Mouse (Mus musculus) thymus, postnatal 4 days (tissue): Measurements from ENCODE around the gene Sh3bp5l.
"Not testable (repeated sequence)": the region's sequence is repeated elsewhere in the genome, so short reads cannot be mapped to it uniquely, and the experiment has no call there.

Experiments used
- DNase-seq: peaks from one replicate; pipeline ENCODE4 v3.0.0; 2021

The Sh3bp5l gene

GRCm38 (mm10) chr11:58330276-58331148 is at the start of gene Sh3bp5l, which contains the start of gene Zfp672:
Gene Sh3bp5l (plus strand): TSS chr11:58330724.
Gene Zfp672 (minus strand): TSS chr11:58330339.
- peak; percentile 88 for DNase-seq

DNA sequence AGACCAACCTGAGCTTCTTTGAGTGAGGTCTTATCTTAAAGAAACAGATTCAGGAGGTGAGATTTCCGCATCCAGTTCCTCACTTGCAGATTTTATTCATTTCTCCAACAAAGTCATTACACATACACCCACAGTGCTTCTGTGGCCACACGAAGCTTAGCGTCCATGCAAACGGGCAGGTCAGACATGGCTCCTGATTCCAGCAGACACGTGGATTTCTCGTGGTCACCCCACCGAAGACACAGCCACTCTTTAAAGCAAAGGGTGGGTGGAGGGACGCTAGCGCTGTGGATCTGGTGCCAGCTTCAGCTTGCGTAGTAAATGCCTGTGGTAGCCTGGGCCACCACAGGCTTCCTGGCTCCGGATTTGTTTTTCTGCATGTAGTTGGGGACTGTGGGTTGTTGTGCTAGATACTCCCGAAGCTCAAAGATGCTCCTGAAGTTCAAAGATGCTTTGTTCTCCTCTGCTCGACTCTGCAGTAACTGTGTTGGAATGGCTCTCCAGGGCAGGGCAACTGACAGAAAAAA is 48.5 kb upstream of the Sh3bp5l start:
- DNase-seq: no peak

GRCm38 (mm10) chr11:58282518-58282917 is 48.0 kb upstream of the Sh3bp5l start:
- no peak for DNase-seq

GRCm38 (mm10) chr11:58289992-58290682 is 40.4 kb upstream of the Sh3bp5l start:
- no peak for DNase-seq

DNA sequence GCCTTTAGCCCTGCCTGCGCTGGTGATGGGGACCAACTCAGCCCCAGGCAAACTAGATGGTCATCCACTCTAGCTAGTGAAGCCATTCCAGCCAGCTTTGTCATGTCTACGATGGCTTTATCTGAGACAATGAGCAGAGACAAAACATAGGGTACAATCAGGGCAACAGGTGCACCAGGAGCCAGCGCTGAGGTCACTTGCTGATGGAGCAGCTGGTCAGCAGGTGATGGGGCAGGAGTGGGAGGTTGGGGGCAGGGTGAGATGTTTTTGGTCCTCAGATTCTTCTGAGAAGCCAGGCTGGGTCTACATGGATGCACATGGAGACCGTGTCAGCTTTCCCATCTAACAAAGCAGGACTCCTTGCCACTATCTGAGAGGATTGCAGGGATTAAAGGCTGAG is 39.7 kb upstream of the Sh3bp5l start:
- DNase-seq: no peak

DNA sequence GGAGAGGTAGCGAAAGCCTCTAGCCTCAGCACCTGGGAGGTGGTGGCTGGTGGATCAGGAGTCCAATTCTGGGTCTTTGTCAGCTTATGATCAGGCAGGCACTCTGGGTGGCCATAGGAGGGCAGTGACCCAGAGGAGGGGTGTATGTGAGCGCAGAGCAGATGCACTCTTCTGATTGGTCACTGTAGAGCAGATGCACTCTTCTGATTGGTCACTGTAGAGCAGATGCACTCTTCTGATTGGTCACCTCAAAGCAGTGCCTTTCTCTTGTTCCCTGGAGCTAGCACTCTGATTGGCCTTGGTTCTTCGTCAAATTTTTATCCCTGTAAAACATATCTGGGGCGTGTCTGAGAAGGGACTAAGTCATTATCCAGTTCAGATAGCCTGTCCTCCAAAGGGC is 37.7 kb upstream of the Sh3bp5l start:
- no peak for DNase-seq

GRCm38 (mm10) chr11:58297396-58297795 is 33.1 kb upstream of the Sh3bp5l start:
- no peak for DNase-seq

DNA sequence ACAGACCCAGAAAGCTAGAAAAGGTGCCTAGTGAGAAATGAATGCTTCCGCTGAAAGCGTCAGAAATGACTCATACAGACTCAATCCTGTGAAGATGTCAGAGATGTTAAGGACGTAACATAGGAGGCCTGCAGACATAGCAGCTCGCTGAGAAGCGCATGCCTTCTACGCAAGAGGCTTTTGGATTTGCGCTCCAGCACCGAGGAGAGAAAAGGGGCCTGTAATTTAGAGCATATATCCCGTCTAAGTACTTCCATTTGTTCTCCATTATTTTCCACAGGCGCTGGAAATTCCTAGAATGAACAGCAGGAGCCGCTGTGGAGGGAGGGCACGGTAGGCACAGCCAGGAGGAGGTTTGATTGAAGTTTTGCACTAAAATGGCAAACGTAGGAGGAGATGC is 29.5 kb upstream of the Sh3bp5l start:
- DNase-seq: peak; percentile 74

DNA sequence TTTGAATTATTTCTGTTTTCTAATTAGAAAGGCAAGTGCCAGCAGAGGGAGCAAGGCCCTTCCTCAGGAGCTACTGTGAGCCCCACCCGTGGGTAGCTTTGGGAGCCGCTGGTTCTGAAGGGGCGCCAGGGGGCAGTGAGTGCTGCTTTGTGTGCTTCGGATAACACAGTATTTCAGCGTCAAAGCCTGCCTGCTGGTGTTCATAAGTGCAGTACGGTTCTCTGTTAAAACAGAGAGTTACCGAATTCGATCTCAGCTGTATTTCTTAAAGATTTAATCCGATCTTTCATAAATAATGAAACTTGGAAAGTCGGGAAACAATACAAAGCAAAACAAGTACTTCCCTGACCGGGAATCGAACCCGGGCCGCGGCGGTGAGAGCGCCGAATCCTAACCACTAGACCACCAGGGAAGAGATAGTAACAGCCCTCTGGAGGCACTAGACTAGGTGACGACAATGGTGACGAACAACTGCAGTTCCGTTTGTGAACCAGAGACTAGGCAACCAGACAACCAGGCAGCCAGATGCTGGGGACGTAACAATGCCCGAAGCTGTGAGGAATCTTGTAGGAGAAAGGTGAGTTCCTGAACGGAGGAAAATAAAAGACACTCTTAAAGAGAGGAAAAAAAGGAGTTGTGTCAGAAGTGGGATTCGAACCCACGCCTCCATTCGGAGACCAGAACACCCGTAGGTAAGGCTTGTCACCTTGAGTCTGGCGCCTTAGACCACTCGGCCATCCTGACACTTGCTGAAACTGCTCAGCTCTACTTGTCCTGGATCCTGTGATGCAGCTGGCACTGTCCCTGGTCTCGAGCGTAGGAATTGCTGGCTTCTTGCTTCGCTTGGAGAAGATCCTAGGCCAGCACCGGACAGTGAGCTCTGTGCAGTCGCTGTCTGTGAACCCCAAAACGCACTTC is 28.4 kb upstream of the Sh3bp5l start:
- peak; percentile 95 for DNase-seq

GRCm38 (mm10) chr11:58302774-58303445 is 27.6 kb upstream of the Sh3bp5l start:
- no peak for DNase-seq

GRCm38 (mm10) chr11:58303594-58303993 is 26.9 kb upstream of the Sh3bp5l start:
- DNase-seq: no peak

GRCm38 (mm10) chr11:58305299-58305698 is 25.2 kb upstream of the Sh3bp5l start:
- not testable (repeated sequence) for DNase-seq

- DNase-seq: peak; percentile 93
Measured at GRCm38 (mm10) chr11:58306860-58307308, 23.6 kb upstream of the Sh3bp5l start, which contains the start of gene Zfp692. Gene Zfp692 (plus strand): TSS chr11:58307069.

GRCm38 (mm10) chr11:58307411-58308080 is 23.0 kb upstream of the Sh3bp5l start:
- peak; percentile 66 for DNase-seq

DNA sequence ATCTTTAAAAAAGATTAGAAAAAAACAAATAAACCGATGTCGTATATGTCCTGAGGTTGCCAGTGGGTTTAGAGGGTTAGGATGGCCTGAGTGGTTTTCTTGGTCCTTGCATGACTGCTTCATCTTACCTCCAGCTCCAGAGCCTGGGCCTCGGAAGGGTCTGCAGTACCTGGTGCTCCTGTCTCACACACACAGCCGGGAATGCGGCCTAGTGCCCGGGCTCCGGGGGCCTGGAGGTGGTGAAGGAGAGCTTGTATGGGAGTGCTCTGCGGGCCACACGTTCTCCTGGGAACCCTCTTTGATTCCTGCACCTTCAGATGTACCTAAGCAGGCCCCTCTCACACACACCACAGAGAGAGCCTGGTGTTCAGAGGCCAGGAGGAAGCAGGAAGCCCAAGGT is 21.9 kb upstream of the Sh3bp5l start:
- DNase-seq: no peak

DNA sequence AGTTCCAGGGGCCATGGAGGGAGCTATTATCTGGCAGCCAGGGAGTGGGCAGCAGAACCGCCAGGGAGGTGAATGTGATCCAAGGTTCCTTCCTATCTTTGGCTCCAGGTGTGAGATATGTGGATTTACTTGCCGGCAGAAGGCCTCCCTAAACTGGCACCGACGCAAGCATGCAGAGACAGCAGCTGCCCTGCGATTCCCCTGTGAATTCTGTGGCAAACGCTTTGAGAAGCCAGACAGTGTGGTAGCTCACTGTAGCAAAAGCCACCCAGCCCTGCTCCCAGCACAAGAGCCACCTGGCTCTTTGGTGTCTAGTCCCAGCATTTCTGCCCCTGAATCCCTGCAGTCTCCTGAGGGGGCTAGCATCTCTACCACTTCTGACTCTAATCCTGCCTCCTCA is 16.5 kb upstream of the Sh3bp5l start:
- no peak for DNase-seq

DNA sequence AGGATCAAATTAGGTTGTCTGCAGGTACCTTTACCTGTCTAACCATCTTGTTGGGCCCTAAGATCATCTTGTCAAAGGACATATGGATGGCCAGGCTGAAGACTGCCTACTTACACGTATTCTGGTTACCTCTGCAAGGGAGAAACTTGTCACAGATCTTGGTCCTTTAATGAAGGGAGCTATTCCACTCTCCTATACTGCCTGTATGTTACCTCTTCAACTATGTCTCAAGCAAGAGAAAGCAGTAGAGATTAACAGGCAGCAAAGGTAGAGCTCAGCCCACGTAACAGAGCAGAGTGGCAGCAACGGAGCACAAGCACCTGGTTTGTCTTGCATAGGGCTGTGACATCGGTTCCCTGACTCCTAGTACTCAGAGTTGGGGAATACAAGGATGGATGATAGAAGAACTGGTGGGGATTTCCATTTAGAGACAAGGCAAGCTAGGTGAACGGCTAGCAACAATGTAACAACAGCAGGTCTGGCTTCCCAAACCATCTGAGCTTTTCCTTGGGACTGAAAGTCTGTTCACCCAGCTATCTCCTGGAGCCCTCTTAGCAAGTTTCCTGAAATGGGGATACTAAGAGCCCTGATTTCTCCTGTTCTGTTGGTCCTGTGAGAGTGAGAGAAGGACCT is 14.9 kb upstream of the Sh3bp5l start:
- no peak for DNase-seq

- no peak for DNase-seq
Measured at GRCm38 (mm10) chr11:58316344-58316743, 14.2 kb upstream of the Sh3bp5l start.

GRCm38 (mm10) chr11:58316768-58317390 is 13.6 kb upstream of the Sh3bp5l start:
- DNase-seq: no peak

DNA sequence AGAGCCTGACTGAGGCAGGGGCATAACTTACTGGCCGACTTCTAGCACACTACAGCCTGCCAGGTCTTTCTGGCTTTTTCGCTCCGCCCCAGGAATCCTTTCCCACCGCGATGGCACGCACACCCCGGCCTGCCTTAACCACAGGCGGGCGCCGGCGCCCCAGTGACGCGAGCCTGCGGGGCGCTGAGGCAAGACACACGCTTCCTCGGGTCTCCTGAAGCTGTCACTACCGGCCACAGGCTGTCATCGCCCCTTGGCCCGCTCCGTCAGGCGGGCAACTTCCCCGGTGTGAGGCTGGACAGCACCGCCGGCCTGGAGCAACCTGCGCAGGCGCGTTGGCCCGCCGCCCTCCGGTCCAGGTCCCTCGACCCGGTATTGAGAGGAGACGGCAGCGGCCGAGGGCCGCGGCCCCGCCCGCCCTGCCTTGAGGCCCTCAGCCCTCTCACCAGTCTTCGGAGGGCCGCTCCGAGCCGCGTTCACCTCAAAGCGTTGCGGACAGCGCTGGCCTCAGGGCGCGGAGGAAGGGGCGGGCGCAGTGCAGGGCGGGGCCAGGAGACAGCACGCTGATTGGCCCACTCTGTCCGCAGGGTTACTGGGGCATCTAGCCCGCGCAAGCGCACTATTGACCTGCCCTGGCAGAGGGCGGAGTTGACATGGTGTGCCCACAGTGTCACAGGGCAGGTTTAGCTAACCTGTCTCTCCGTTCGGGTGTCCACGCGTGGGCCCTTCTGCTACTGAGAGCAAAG is 7.5 kb upstream of the Sh3bp5l start:
- peak; percentile 98 for DNase-seq
